Mouse (Mus musculus) testis, adult 2 months (tissue): ENCODE data around the gene Kcnt2.

Experiments used
- CTCF ChIP-seq: fragments of 200-500 bp; IDR thresholded peaks from 2 replicates; pipeline ENCODE4 v1.5.1; 2012; ENCODE audit warnings: low read depth, mild to moderate bottlenecking, inconsistent platforms, low read length, moderate library complexity; ENCODE audit not compliant: control insufficient read depth, insufficient read depth, insufficient replicate concordance
- POLR2A ChIP-seq: fragments of 200-500 bp; IDR thresholded peaks from 2 replicates; pipeline ENCODE4 v1.6.1; 2012; ENCODE audit warnings: low read depth, mild to moderate bottlenecking, inconsistent platforms, low read length, moderate library complexity; ENCODE audit not compliant: control insufficient read depth

DNA sequence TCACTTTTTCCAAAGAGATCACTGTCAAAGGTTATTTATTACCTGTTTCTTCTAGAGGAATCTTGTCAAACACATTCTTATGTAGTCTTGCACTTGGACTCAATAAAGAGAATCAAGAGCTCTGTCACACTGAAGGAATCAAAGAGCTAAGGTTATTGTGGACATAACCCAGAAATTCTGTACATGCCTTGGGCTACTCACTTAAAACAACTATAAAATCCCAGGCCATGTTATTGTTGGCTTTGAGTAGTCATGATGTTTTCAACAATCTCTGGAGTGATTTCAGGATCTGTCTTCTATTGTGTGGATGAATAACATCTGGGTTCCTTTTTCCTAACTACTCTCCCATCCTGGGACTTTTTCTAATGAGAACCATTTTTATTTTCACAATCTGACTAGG is 177.0 kb downstream of the Kcnt2 start:
- no peak for TF ChIP-seq POLR2A
- TF ChIP-seq CTCF = no peak
